Mouse (Mus musculus): ENCODE data around the gene Xlr5a.
"Not testable (repeated sequence)": the region's sequence is repeated elsewhere in the genome, so short reads cannot be mapped to it uniquely, and the experiment has no call there.

- not testable (repeated sequence) for TF ChIP-seq MYOG (IDR thresholded peaks at IDR 0.05; ENCODE audit: control insufficient read depth, extremely low read depth, insufficient read length); CTCF (IDR thresholded peaks at IDR 0.05; ENCODE audit: control insufficient read depth, insufficient read depth, insufficient read length); USF1 (IDR thresholded peaks at IDR 0.05; ENCODE audit: low read depth); CEBPB (IDR thresholded peaks at IDR 0.05; ENCODE audit: low read depth); MYOD1 (IDR thresholded peaks at IDR 0.05; ENCODE audit: control insufficient read depth, insufficient read length, low read depth)
These were observed 143.4 kb downstream of the Xlr5a start, which contains the start of gene DXBay18 for GRCm38 (mm10) chrX:73149350-73149749.
